Mouse (Mus musculus): Measurements from ENCODE around the gene Acan. TPM values are rescaled to one million over a fixed set of nuclear protein-coding genes. Genes with fewer than 3 reads are reported as not detected.

Acan gene
- polyA plus RNA-seq, 1 experiment from 2014 or later: 0.27 TPM

DNA sequence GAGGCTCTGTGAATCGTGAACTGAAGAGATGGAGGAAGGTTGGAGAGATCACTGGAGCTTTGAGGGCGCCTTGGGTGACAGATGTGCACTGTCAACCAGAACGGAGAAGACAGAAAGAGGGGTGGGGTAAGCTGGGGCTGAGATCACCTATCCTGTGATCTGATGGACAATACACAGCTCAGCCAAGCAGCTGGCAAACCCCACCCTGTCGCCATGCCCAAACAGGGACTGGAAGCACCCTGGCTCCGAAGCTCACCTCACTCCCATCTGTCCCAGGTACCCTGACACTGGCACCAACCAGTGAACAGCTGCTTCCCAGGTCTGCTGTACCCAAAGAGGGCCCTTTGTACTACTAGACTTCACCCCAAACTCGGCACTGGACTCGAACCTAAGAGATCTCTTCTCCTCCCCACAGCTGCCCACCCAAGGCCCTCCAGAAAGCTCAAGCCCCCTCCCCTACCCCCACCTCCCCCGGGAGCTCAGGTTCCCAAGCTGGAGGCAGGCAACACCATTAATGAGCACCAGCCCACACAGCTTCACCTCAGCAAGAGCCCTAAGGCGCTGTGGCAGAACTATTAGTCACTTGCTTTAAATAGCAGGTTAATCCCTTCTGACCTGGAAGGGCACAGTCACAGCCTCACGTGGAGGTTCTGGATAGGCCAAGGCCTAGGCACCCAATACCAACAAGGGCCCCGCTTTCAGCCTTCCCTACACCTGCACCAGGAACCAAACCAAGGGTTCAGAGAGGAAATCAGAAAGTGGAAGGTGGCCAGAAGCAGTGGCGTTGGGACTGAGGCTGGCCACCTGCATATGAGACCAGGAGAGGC, 93.9 kb downstream of the Acan start:
- DNase-seq (ENCODE audit: low spot score): peak; percentile 36
- peak overlapping the region; percentile 81 for H3K4me3 ChIP-seq
- peaks cover 32% of the 10 kb centered on the region for H3K4me1 ChIP-seq
- H3K9me3 ChIP-seq: no peaks in the 10 kb centered on the region
- H3K27me3 ChIP-seq (replicated peaks; ENCODE audit: low read depth, poor library complexity, severe bottlenecking): no peaks in the 10 kb centered on the region
- H3K36me3 ChIP-seq (replicated peaks): peaks cover 33% of the 10 kb centered on the region
- WGBS: 51% methylated on average over 12 of the region's 12 CpGs
- H3K27ac ChIP-seq (replicated peaks): peak overlapping the region; percentile 90; the same call in 1 of the 2 replicates

DNA sequence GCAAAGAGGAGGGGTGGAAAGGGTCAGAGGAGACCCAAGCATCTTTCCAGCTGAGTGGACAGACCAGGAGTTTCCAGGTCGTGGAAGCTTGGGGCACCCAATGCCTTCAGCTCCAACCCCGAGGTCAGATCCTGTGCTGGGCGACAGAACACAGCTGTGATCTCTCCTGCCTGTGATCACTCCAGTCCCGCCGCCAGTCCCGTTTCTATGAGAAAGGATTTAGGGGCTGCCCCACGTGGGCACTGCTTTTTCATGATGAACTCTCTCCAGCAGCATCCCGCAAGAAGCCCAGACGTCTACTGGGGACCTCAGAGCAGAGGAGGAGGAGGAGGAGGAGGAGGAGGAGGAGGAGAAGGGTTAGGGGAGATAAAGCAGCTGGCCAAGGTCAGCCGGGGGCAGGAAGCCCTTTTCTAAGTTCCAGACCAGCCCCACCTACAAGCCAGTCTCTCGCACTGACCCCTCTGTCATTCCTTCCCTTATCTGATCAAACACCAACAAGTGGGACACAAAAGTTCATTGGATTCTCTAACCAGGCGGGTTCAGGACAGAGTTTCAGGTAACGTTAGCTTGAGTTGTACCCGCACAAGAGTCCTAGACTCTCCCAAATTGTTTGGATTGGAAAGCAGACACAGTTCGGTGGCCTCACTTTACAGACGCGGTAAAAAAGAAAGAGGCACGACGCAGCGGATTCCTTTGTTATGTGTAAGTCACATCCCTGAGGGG, 94.8 kb downstream of the Acan start:
- WGBS: under 1% methylated on average over 20 of the region's 20 CpGs
- Histone ChIP-seq H3K9me3 (no peaks in the 10 kb centered on the region), H3K36me3 (replicated peaks) (peaks cover 24% of the 10 kb centered on the region), H3K4me3 (peak overlapping the region; percentile 81), H3K4me1 (peaks cover 32% of the 10 kb centered on the region), H3K27me3 (replicated peaks; ENCODE audit: low read depth, poor library complexity, severe bottlenecking) (no peaks in the 10 kb centered on the region), H3K27ac (replicated peaks) (peak overlapping the region; percentile 90)
- DNase-seq (ENCODE audit: low spot score): peak; percentile 43

DNA sequence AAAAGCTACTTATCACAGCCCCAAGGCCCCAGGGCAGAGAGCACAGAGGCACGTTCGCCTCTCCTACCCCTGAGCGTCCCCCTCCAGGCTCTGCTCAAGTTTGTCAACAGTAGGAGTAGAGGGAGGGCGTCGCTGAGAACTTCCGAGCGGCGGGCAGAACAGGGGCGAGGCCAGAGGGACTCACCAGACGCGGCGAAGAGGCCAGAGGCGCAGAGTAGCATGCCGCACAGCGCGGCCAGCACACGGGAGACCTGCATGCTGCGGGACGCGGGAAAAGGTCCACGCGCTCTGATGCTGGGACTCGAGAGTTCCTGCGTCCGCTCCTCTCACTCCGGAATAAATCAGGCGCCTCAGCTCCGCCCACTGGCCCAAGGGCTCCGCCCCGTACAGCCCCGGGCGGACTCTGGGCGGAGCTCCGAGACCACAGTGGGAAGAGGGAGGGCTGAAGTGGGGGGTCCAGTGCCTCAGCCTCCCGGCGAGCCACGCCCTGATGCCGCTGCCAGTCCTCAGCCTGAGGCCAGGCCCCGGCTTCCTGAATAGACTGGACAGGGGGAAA, 95.5 kb downstream of the Acan start, which contains the start of gene Mfge8:
Mfge8 (minus strand) TSS at position 350 of the 556 bp plus-strand sequence.
- peak within 1 kb of the TSS; percentile 81 for H3K4me3 ChIP-seq

DNA sequence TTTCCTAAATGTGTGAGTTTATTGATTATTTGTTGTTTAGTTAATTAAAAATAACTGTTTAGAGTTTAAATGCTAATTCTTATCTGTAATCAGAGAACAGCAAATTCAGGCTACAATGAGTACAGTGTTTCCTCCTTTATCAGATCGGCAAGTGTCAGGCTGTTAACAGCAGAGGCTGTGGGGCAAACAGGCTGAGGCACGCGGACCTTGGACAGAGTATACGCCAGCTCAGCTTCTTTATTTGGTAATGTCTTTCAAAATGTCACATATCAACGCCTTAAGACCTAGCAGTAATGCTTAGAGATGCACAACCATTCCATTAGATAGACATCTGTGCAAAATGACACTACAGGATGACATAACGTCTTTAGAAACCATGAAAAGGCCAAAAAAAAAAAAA, 96.2 kb downstream of the Acan start:
- no peaks in the 10 kb centered on the region for H3K27me3 ChIP-seq (replicated peaks; ENCODE audit: low read depth, poor library complexity, severe bottlenecking)
- peaks cover 10% of the 10 kb centered on the region for H3K36me3 ChIP-seq (replicated peaks)
- no peak overlapping the region for H3K27ac ChIP-seq (replicated peaks)
- peak overlapping the region; percentile 81; the same call in 1 of the 2 replicates for H3K4me3 ChIP-seq
- DNase-seq (ENCODE audit: low spot score): no peak
- peaks cover 32% of the 10 kb centered on the region for H3K4me1 ChIP-seq
- 63% methylated on average over 6 of the region's 6 CpGs for WGBS
- H3K9me3 ChIP-seq: no peaks in the 10 kb centered on the region

More for the DNA sequence above, 95.5 kb downstream of the Acan start, which contains the start of gene Mfge8:
- Histone ChIP-seq H3K36me3 (replicated peaks) (peaks cover 17% of the 10 kb centered on the region), H3K9me3 (no peaks in the 10 kb centered on the region), H3K27ac (replicated peaks) (peak within 1 kb of the TSS; percentile 90), H3K27me3 (replicated peaks; ENCODE audit: low read depth, poor library complexity, severe bottlenecking) (no peaks in the 10 kb centered on the region), H3K4me1 (peaks cover 32% of the 10 kb centered on the region)
- DNase-seq (ENCODE audit: low spot score): peak; percentile 94
- WGBS: under 1% methylated on average over 39 of the region's 39 CpGs

DNA sequence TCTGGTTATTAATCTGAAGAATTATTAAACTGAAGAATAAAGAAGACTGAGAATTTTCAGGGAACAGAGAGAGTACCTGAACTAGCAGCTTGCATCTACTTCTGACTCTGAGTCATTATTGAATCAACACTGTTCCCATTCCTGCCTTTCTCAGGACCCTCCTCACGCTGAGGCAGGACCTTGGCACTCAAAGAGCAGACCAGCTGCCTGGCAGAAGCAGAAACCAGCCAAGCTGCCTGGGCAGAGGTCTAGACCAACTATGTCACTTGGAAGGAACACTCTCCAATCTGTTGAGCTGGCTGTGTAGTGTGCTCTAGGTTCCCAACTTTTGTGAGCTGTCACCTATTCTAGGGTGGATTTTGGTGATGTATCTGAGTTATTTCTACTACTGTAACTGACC, 106.1 kb downstream of the Acan start:
- Histone ChIP-seq H3K4me1 (no peaks in the 10 kb centered on the region), H3K4me3 (no peak overlapping the region), H3K27me3 (replicated peaks; ENCODE audit: low read depth, poor library complexity, severe bottlenecking) (no peaks in the 10 kb centered on the region), H3K27ac (replicated peaks) (no peak overlapping the region), H3K9me3 (no peaks in the 10 kb centered on the region), H3K36me3 (replicated peaks) (no peaks in the 10 kb centered on the region)
- no peak for DNase-seq (ENCODE audit: low spot score)
- WGBS: 77% methylated on average over 1 of the region's 1 CpGs

Other genes starting within 250 kb of the Acan start
- 20.9 and 23.0 TPM in 2 replicates for gene Det1, start 206.2 kb upstream of the Acan start, polyA plus RNA-seq (2016; fragmentation: Nextera tagmentation; extraction: Ambion mirVana)
- gene Aen, start 157.6 kb upstream of the Acan start, polyA plus RNA-seq (2016; fragmentation: Nextera tagmentation; extraction: Ambion mirVana): 66.2 and 70.1 TPM in 2 replicates
- gene Isg20, start 140.1 kb upstream of the Acan start, polyA plus RNA-seq (2016; fragmentation: Nextera tagmentation; extraction: Ambion mirVana): 0.40 and 0.55 TPM in 2 replicates
- 2.3 TPM in 2 replicates for gene Hapln3, start 77.5 kb downstream of the Acan start, polyA plus RNA-seq (2016; fragmentation: Nextera tagmentation; extraction: Ambion mirVana)
- 131 and 134 TPM in 2 replicates for gene Mfge8, start 95.6 kb downstream of the Acan start, polyA plus RNA-seq (2016; fragmentation: Nextera tagmentation; extraction: Ambion mirVana)
- gene Abhd2, start 219.7 kb downstream of the Acan start, polyA plus RNA-seq (2016; fragmentation: Nextera tagmentation; extraction: Ambion mirVana): 8.7 TPM in 2 replicates